Mouse (Mus musculus) monocyte, adult 5-6 weeks (primary cell): Measurements from ENCODE around the gene Ikzf4. TPM values are rescaled to one million over a fixed set of nuclear protein-coding genes. Genes with fewer than 3 reads are reported as not detected.
"Not testable (repeated sequence)": the region's sequence is repeated elsewhere in the genome, so short reads cannot be mapped to it uniquely, and the experiment has no call there.

Source experiments
- ATAC-seq: fragments of 153-309, 156-312 bp; replicated peaks from 2 replicates; pipeline ENCODE4 v1.8.0; 2017; ENCODE audit warnings: mild to moderate bottlenecking; ENCODE audit not compliant: low TSS enrichment, insufficient number of reproducible peaks, severe bottlenecking, poor library complexity, low FRiP score
- total RNA-seq: library from RNA; stranded (forward); fragments of 200-1000, 200-491, 200-594 nt; gene quantifications from 3 replicates; pipeline ENCODE4 v1.2.3, GENCODE M21; 2017

Ikzf4 gene
- total RNA-seq, 1 experiment from 2014 or later = not detected

DNA sequence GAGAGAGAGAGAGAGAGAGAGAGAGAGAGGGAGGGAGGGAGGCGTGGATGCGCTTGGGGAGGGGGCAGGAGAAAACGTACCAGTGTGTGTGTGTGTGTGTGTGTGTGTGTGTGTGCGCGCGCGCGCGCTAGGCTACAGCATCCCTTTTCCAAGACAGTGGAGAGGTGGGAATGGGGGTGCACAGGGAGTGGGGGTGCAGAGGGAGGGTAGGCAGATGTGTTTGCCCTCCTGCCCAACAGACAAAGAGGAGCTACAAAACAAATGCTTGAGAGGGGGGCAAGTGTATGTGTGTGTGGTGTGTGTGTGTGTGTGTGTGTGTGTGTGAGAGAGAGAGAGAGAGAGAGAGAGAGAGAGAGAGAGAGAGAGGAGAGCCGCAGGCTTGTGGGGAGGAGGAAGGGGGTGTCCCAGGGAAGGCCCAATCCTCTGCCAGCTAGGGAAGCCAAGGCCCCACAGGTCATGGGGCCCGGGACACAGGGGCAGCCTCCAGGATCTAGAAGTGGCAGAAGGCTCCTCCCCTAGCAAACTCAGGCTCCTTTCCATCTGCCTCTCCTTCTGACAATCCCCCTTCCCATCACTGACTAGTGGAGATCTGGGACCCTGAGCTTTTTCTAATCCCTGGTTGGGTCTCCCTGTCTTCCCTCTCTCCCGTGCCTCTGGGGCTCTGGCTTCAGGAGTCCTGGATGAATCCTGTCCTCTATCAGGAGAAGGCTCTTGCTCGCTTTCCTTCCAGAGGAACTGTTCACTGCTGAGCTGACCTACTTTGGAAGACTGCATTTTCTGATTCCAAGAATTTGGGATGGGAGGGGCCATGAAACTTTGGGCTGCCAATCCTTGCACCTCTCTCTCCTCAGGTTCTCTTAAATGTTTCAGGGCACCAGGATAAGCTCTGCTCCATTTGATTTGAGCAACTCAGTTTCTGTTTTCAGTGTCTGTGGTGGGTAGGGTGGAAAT, 623 bp upstream of the Ikzf4 start:
- ATAC-seq = no peak

DNA sequence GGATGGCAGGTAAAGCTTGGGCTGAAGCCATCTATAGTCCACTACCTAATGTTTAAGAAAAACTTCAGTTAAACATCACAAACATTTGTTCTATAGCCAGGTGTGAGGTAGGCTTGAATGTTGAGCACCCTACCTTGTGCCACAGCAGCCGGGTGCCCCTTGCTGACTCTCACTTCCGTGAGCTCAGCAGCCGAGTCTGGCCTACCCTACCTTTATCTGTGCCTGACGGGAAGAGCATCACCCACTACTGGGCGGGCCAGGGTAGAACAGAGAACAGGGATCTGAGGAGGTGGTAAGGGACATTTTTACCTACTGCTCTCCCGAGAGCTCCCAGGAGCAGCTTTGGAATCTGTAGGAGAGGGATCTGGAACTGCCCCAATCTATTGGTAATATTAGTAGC, 3.0 kb downstream of the Ikzf4 start:
- ATAC-seq = no peak

- ATAC-seq = no peak
Measured at GRCm38 (mm10) chr10:128641871-128642270, 3.9 kb downstream of the Ikzf4 start.

DNA sequence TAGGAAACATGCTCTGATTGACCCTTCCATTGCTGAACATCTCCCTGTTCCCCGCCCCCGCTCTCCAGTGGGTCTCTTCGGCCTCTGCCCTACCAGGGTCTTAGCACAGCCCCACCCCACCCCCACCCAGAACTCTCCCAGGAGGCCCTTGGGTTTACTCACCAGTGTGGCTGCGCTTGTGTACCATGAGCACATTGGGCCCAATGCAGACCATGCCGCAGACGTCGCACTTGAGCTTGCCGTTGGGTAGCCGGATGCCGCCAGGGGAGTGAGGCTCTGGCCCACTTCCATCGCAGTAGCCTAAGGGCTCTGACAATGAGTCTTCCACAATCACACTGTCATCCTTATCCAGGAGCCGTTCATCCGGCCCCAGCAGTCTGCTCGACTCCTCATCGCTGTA, 4.9 kb downstream of the Ikzf4 start:
- ATAC-seq = no peak

GRCm38 (mm10) chr10:128639999-128640398, 5.8 kb downstream of the Ikzf4 start:
- ATAC-seq = no peak

DNA sequence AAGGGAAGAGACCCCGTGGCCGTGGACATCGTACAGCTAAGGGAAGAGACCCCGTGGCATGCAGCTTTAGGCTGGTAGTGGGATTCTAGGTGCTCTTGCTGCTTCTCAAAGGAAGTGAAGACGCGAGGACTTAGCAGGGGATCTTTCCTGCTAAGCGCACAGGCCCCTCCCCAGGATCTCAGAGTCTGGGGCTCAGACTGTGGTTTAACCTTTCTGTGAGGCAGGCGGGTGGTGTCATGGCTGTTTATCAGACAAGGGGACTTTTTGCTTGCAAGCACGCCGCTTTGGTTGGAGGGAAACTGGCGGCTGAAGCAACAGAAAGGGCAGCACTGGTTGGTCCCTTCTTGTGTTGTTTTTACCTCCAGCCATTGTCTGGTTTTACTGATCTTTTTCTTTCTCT, 8.8 kb downstream of the Ikzf4 start:
- ATAC-seq = no peak

DNA sequence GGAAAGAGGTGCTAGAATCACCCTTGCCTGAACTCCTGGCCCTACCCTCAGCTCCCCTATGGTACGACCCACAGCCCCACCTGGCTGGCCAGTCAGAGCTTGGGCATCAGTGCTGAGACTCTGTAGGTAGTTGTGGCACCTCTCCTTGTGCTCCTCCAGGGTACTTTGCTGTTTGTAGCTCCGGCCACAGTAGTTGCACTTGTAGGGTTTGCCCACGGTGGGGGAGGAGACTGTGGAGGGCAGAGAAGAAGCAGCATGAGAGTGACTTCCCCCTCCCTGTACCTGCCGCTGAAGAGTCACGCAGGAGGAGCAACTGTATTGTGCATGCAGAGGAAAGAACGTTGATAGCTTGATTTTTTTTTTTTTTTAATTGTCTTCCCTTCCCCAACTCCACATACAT, 9.2 kb downstream of the Ikzf4 start:
- ATAC-seq = no peak; the same call in 1 of the 2 replicates

- no peak for ATAC-seq
Measured at GRCm38 (mm10) chr10:128635697-128636096, 10.1 kb downstream of the Ikzf4 start.

DNA sequence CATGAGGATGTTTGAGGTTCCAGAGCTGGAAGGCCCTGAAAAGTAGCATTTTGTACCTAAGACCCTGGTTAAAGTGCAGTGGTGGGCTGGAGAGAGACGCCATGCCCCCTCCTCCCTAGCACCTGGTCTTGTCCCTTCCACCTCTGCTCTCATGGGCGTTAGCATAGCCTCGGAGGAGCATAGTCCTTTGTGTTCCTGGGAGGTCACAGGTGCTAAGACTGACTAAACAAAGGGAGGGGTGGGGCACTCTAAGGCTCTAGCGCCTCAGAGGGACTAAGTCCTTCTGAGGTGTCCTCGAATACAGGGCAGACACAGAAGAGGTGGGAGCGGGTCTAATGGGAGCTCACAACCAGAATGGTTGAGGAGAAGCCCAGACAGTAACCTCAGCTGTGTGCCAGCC, 14.2 kb downstream of the Ikzf4 start:
- no peak for ATAC-seq

DNA sequence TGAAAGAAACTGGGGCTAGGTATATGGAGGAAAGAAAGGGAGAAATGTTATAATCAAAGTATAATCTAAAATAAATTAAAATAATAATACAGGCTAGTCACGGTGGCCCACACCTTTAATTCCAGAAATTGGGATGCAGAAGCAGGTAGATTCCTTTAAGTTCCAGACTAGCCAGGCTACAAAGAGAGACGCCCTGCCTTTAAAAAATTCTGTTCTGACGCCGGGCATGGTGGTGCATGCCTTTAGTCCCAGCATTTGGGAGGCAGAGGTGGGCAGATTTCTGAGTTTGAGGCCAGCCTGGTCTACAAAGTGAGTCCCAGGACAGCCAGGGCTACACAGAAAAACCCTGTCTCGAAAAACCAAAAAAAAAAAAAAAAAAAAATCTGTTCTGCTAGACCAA, 15.5 kb downstream of the Ikzf4 start:
- ATAC-seq = not testable (repeated sequence)

- no peak for ATAC-seq
Measured at GRCm38 (mm10) chr10:128629746-128630145, 16.0 kb downstream of the Ikzf4 start.

GRCm38 (mm10) chr10:128627398-128628317, 18.1 kb downstream of the Ikzf4 start:
- ATAC-seq = no peak

DNA sequence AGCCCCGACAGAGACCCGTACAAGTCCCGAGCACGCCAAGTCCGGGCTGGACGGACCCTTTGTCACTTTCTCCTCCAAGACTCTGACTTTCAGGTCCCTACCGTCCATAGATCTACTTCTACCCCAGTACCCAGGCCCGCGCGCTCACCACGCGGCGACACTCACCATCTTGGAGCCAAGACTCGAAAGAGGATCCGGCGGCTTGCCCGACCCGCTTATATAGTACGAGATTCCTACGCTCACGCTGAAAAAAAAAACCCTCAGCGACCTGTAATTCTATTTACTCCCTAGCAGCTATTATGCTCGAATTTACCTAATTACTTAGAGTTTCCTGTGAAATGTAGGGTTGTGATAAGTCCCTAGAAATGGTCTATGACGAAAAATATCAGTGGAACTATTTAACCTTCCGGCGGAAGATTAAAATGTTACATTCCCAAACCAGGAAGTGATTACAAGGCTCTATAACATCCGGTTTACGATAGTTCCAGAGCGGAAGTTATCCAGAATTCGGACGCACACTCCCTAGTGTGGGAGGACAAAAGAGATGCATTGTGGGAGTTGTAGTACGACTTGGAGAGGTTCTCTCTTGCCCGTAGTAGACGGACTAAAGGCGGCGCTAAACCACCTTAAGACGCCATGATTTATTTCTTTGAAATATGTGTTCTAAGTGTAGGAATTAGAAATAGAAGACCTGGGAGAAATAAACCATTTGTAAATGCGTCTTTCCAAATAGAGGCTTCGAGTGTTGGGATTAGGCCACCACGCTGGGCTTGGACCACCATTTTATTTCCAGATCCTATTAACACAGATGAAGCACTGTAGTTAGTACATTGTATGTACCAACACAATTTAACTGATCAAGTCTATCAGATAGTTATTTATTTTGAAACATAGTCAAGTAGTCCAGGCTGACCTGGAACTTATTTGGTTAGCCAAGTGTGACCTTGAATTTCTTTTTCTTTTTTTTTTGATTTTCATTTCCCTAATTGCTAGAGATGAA, 19.2 kb downstream of the Ikzf4 start, which contains the start of gene Rps26:
Gene Rps26, minus strand, starts transcription at position 437 of the 1,000 bp plus-strand sequence.
- ATAC-seq = peak; percentile 98

- no peak for ATAC-seq
Measured at GRCm38 (mm10) chr10:128625287-128625894, 20.4 kb downstream of the Ikzf4 start.

GRCm38 (mm10) chr10:128623106-128623613, 22.6 kb downstream of the Ikzf4 start:
- ATAC-seq = not testable (repeated sequence)

DNA sequence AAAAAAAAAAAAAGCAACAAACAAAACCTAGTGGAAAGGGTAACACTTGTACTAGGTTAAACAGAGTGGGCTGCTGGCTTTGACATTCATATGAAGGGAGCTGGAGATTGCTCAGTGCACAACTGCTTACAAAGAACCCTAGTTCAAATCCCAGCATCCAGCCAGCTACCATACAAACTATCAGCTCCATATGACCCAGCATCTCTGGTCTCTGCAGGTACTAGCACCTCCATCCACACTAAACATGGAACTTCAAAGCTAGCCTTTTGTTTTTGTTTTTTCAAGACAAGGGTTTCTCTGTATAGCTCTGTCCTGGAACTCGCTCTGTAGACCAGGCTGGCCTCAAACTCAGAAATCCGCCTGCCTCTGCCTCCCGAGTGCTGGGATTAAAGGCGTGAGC, 23.1 kb downstream of the Ikzf4 start:
- ATAC-seq = no peak

- no peak for ATAC-seq
Measured at GRCm38 (mm10) chr10:128621986-128622520, 23.7 kb downstream of the Ikzf4 start.
